Mouse (Mus musculus) liver, adult 2 months (tissue): Measurements from ENCODE around the gene Gm28729. TPM values are rescaled to one million over a fixed set of nuclear protein-coding genes. Genes with fewer than 3 reads are reported as not detected.

Experiments used
- DNase-seq: peaks from one replicate; pipeline ENCODE4 v3.0.0-alpha.2; 2011; ENCODE audit warnings: low read depth, low spot score; ENCODE audit errors: extremely low read depth
- H3K27ac ChIP-seq: fragments of 200-500 bp; replicated peaks from 2 replicates; pipeline ENCODE4 v1.5.1; 2012; ENCODE audit warnings: low read depth, mild to moderate bottlenecking, control low read depth, inconsistent platforms, low read length; ENCODE audit not compliant: insufficient read depth
- H3K27me3 ChIP-seq: fragments of 200-500 bp; 2 replicates; pipeline ENCODE4 v1.6.1; 2012; ENCODE audit warnings: mild to moderate bottlenecking, moderate library complexity, low read length, inconsistent platforms; ENCODE audit not compliant: control insufficient read depth, insufficient read depth
- H3K36me3 ChIP-seq: fragments of 200-500 bp; 2 replicates; pipeline ENCODE4 v1.6.1; 2012; ENCODE audit warnings: low read length, inconsistent platforms; ENCODE audit not compliant: control insufficient read depth, insufficient read depth
- H3K4me1 ChIP-seq: fragments of 200-500 bp; 2 replicates; pipeline ENCODE4 v1.6.1; 2011; ENCODE audit warnings: low read length; ENCODE audit not compliant: control insufficient read depth, insufficient read depth
- H3K4me3 ChIP-seq: fragments of 200-500 bp; 2 replicates; pipeline ENCODE4 v1.5.1; 2011; ENCODE audit warnings: low read depth, mild to moderate bottlenecking, control low read depth, low read length, moderate library complexity; ENCODE audit not compliant: insufficient read depth
- H3K79me2 ChIP-seq: fragments of 200-500 bp; 2 replicates; pipeline ENCODE4 v1.6.1; 2012; ENCODE audit warnings: inconsistent platforms, mild to moderate bottlenecking, low read length, moderate library complexity; ENCODE audit not compliant: control insufficient read depth, insufficient read depth
- H3K9ac ChIP-seq: fragments of 200-500 bp; 2 replicates; pipeline ENCODE4 v1.6.1; 2012; ENCODE audit warnings: low read depth, mild to moderate bottlenecking, control low read depth, inconsistent platforms, low read length
- CTCF ChIP-seq: fragments of 200-500 bp; IDR thresholded peaks from 2 replicates; pipeline ENCODE4 v1.5.1; 2011; ENCODE audit warnings: low read depth, low read length, control low read depth
- POLR2A ChIP-seq: fragments of 200-500 bp; IDR thresholded peaks from 2 replicates; pipeline ENCODE4 v1.6.1; 2011; ENCODE audit warnings: low read length, control low read depth; ENCODE audit not compliant: insufficient read depth; ENCODE audit errors: extremely low read depth
- WGBS: fragments of 180-500 bp; shearing (Covaris S2); methylation state at CpG from one replicate; pipeline ENCODE4 v1.1.7; 2018; 5-methylcytosine and 5-hydroxymethylcytosine counted together
- polyA plus RNA-seq: library from polyadenylated mRNA; depleted of rRNA; stranded (reverse); fragments of >200 nt; gene quantifications from 2 replicates; pipeline ENCODE4 v1.2.3, GENCODE M21; 2012
- total RNA-seq: library from RNA; depleted of rRNA; stranded (reverse); fragments of >200 nt; gene quantifications from 2 replicates; pipeline ENCODE4 v1.2.3, GENCODE M21; 2014

The Gm28729 gene
- total and polyA plus RNA-seq, 2 experiments: not detected

- H3K9ac ChIP-seq: no peak overlapping the region
- H3K36me3 ChIP-seq: no peaks in the 10 kb centered on the region
- 86% methylated on average over 1 of the region's 1 CpGs for WGBS
- H3K4me3 ChIP-seq: no peak overlapping the region
- H3K27ac ChIP-seq: no peak overlapping the region
- TF ChIP-seq CTCF (no peak), POLR2A (no peak)
- no peaks in the 10 kb centered on the region for H3K79me2 ChIP-seq
- H3K27me3 ChIP-seq: no peaks in the 10 kb centered on the region
- no peaks in the 10 kb centered on the region; the same call in 1 of the 2 replicates for H3K4me1 ChIP-seq
- no peak for DNase-seq
These were observed 33.5 kb upstream of the Gm28729 start for GRCm38 (mm10) chr9:96558594-96558993.

- no peak for DNase-seq
- H3K9ac ChIP-seq: no peak overlapping the region
- no peak for TF ChIP-seq POLR2A
- TF ChIP-seq CTCF: no peak
- 76% methylated on average over 1 of the region's 1 CpGs for WGBS
- H3K36me3 ChIP-seq: 0 out of 2 replicates have a peak, but pooled peaks cover 1% of the 10 kb centered on the region
- H3K79me2 ChIP-seq: no peaks in the 10 kb centered on the region
- no peaks in the 10 kb centered on the region for H3K4me1 ChIP-seq
- H3K4me3 ChIP-seq: no peak overlapping the region
- H3K27ac ChIP-seq: no peak overlapping the region
- no peaks in the 10 kb centered on the region for H3K27me3 ChIP-seq
These were observed 29.0 kb upstream of the Gm28729 start for GRCm38 (mm10) chr9:96554095-96554494.

GRCm38 (mm10) chr9:96545410-96545809 lies 20.3 kb upstream of the Gm28729 start:
- 95% methylated on average over 13 of the region's 13 CpGs for WGBS

GRCm38 (mm10) chr9:96543643-96544640 lies 18.9 kb upstream of the Gm28729 start:
- Histone ChIP-seq H3K27me3 (no peaks in the 10 kb centered on the region), H3K79me2 (no peaks in the 10 kb centered on the region), H3K27ac (no peak overlapping the region), H3K9ac (no peak overlapping the region), H3K4me3 (peak overlapping the region; percentile 23; the same call in 1 of the 2 replicates), H3K4me1 (no peaks in the 10 kb centered on the region), H3K36me3 (peaks cover 5% of the 10 kb centered on the region)
- WGBS: 55% methylated on average over 27 of the region's 27 CpGs
- TF ChIP-seq POLR2A (no peak), CTCF (peak; percentile 52)
- DNase-seq: peak; percentile 16

More at GRCm38 (mm10) chr9:96545410-96545809, 20.3 kb upstream of the Gm28729 start:
- H3K4me3 ChIP-seq: no peak overlapping the region
- H3K36me3 ChIP-seq: peaks cover 5% of the 10 kb centered on the region
- H3K27me3 ChIP-seq: no peaks in the 10 kb centered on the region
- TF ChIP-seq POLR2A: no peak
- TF ChIP-seq CTCF: no peak
- no peak overlapping the region for H3K27ac ChIP-seq
- H3K4me1 ChIP-seq: no peaks in the 10 kb centered on the region
- no peak for DNase-seq
- no peak overlapping the region for H3K9ac ChIP-seq
- no peaks in the 10 kb centered on the region for H3K79me2 ChIP-seq

GRCm38 (mm10) chr9:96538916-96539315 lies 13.9 kb upstream of the Gm28729 start:
- Histone ChIP-seq H3K27ac (no peak overlapping the region), H3K4me1 (no peaks in the 10 kb centered on the region), H3K9ac (no peak overlapping the region), H3K4me3 (no peak overlapping the region), H3K27me3 (no peaks in the 10 kb centered on the region), H3K79me2 (no peaks in the 10 kb centered on the region), H3K36me3 (peaks cover 3% of the 10 kb centered on the region)
- no peak for DNase-seq
- TF ChIP-seq POLR2A (no peak), CTCF (no peak)
- WGBS: 79% methylated on average over 10 of the region's 10 CpGs

- no peak overlapping the region for H3K4me3 ChIP-seq
- H3K4me1 ChIP-seq: no peaks in the 10 kb centered on the region
- TF ChIP-seq CTCF (no peak), POLR2A (no peak)
- H3K36me3 ChIP-seq: no peaks in the 10 kb centered on the region; the same call in 1 of the 2 replicates
- H3K27me3 ChIP-seq: no peaks in the 10 kb centered on the region
- DNase-seq: no peak
- H3K27ac ChIP-seq: no peak overlapping the region
- H3K79me2 ChIP-seq: no peaks in the 10 kb centered on the region
- 91% methylated on average over 6 of the region's 6 CpGs for WGBS
- no peak overlapping the region for H3K9ac ChIP-seq
These were observed 12.5 kb upstream of the Gm28729 start for GRCm38 (mm10) chr9:96537615-96537919.
